Mouse (Mus musculus) neural tube, embryonic 13.5 days (tissue): ENCODE data around the gene Cdk14. TPM values are rescaled to one million over a fixed set of nuclear protein-coding genes. Genes with fewer than 3 reads are reported as not detected.

Experiments used
- ATAC-seq: fragments of 200-750 bp; cut with Nextera tagmentation; 2 replicates; pipeline ENCODE4 v1.8.0; 2017; ENCODE audit warnings: low read depth, mild to moderate bottlenecking, moderate TSS enrichment, moderate library complexity
- H3K27ac ChIP-seq: fragments of 300-500 bp; sonication (generic); replicated peaks from 2 replicates; pipeline ENCODE4 v1.5.1; 2015; ENCODE audit warnings: moderate library complexity, mild to moderate bottlenecking, inconsistent platforms
- H3K27me3 ChIP-seq: fragments of 300-500 bp; sonication (generic); 2 replicates; pipeline ENCODE4 v1.6.1; 2015; ENCODE audit warnings: mild to moderate bottlenecking, inconsistent platforms
- H3K36me3 ChIP-seq: fragments of 300-500 bp; sonication (generic); 2 replicates; pipeline ENCODE4 v1.6.1; 2015; ENCODE audit warnings: mild to moderate bottlenecking, inconsistent platforms
- H3K4me1 ChIP-seq: fragments of 300-500 bp; sonication (generic); replicated peaks from 2 replicates; pipeline ENCODE4 v1.6.1; 2015; ENCODE audit warnings: inconsistent platforms
- H3K4me2 ChIP-seq: fragments of 300-500 bp; sonication (generic); 2 replicates; pipeline ENCODE4 v1.6.1; 2015; ENCODE audit warnings: inconsistent platforms, mild to moderate bottlenecking, moderate library complexity
- H3K4me3 ChIP-seq: fragments of 300-500 bp; sonication (generic); 2 replicates; pipeline ENCODE4 v1.5.1; 2015; ENCODE audit warnings: mild to moderate bottlenecking, inconsistent platforms
- H3K9ac ChIP-seq: fragments of 300-500 bp; sonication (generic); 2 replicates; pipeline ENCODE4 v1.6.1; 2015; ENCODE audit warnings: moderate library complexity, mild to moderate bottlenecking, inconsistent platforms
- H3K9me3 ChIP-seq: fragments of 300-500 bp; sonication (generic); 2 replicates; pipeline ENCODE4 v1.6.1; 2016; ENCODE audit warnings: inconsistent platforms
- WGBS: fragments of 180-500 bp; shearing (Covaris S2); methylation state at CpG from one replicate; pipeline ENCODE4 v1.1.7; 2015; 5-methylcytosine and 5-hydroxymethylcytosine counted together
- polyA plus RNA-seq: library from polyadenylated mRNA; unstranded; fragments of >200 nt; fragmentation: Nextera tagmentation; extraction: Ambion mirVana; gene quantifications from 2 replicates; pipeline ENCODE4 v1.2.1, GENCODE M21; 2015

The Cdk14 gene
- polyA plus RNA-seq, 1 experiment from 2014 or later: 27.0 TPM

DNA sequence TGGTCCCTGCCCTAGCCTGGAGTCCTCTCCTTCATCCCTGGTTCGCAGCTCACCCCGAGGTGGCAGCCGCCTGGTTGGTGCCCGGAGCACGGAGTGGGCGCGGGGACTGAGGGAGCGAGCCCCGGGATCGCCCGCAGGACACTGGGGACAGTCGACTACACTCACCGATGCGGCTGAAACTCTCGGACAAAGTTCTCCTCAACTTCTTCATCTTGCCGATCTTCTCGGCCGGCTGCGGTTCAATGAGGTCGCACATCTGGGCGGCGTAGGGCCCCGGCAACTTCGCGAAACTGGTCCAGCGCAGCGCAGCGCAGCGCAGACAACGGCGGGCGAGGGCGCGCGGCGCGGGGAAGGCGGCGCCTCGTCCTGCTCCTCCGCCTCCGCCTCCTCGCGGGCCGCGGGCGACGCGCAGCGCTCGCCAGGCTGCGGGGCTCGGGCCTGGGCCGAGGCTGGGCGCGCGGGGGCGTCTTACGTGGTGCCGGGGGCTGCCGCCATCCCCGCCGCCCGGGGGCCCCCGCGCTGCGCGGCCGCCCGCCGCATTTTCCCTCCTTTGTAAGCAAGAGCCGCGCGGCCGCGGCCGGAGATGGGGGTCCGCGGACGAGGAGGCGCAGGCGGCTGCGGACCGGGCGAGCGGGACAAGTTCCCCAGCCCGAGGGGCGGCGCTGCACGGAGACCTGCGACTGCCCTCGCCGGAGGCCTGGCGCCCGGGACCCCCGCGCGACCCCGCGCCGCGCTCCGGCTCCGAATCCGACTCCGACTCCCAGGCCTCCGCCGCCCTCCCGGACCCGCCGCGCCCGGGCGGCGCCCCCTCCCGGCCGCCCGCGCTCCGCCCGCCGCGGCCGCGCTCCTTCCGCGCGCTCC is 40.0 kb downstream of the Cdk14 start:
- WGBS: under 1% methylated on average over 98 of the region's 128 CpGs
- ATAC-seq: peak; percentile 95
- H3K4me3 ChIP-seq: peak overlapping the region; percentile 81
- peak overlapping the region; percentile 93 for H3K27ac ChIP-seq
- H3K4me1 ChIP-seq: peaks cover 34% of the 10 kb centered on the region
- no peaks in the 10 kb centered on the region for H3K36me3 ChIP-seq
- no peaks in the 10 kb centered on the region for H3K9me3 ChIP-seq
- no peaks in the 10 kb centered on the region for H3K27me3 ChIP-seq
- peak overlapping the region; percentile 95 for H3K9ac ChIP-seq
- peak overlapping the region; percentile 80 for H3K4me2 ChIP-seq

DNA sequence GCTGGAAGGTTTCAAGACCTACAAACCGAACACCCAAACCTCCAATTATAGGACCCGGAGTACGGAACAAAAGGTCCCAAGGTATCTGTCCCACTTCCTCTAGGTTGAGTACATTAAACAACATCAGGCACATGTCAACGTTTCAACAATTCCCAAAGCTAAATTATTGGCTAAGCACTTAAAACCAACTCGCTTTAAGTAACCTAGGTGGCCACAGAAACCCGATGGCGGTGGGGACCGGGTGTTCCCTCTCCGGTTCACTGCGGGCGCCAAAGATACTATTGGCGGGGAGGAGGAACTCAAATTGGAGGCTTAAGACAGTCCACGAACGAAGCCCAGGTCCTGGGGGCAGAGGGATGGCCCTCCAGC is 40.6 kb downstream of the Cdk14 start:
- Histone ChIP-seq H3K9ac (peak overlapping the region; percentile 95), H3K4me3 (peak overlapping the region; percentile 81), H3K4me2 (peak overlapping the region; percentile 80), H3K27me3 (no peaks in the 10 kb centered on the region), H3K9me3 (no peaks in the 10 kb centered on the region), H3K4me1 (peaks cover 34% of the 10 kb centered on the region), H3K36me3 (no peaks in the 10 kb centered on the region), H3K27ac (peak overlapping the region; percentile 93)
- no peak for ATAC-seq
- WGBS: under 1% methylated on average over 14 of the region's 14 CpGs

DNA sequence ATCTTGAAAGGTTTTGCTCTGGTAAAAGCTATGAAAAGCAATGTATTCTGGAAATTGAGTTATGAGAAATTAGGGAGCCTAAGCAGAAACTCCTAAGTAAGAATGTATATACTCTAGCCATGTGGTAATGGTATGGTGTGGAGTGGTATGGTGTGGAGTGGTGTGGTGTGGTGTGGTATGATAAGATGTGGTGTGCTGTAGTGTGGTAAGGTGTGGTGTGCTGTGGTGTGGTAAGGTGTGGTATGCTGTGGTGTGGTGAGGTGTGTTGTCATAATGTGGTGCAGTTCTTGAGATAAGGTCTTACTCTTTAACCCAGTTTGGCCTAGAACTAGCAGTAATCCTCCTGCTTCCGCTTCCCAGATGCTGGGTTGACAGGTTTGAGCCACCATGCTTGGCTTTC is 45.7 kb downstream of the Cdk14 start:
- Histone ChIP-seq H3K27ac (no peak overlapping the region), H3K4me2 (no peak overlapping the region), H3K4me3 (no peak overlapping the region), H3K9ac (no peak overlapping the region), H3K4me1 (peaks cover 50% of the 10 kb centered on the region), H3K27me3 (no peaks in the 10 kb centered on the region), H3K36me3 (no peaks in the 10 kb centered on the region), H3K9me3 (no peaks in the 10 kb centered on the region)
- 96% methylated on average over 1 of the region's 1 CpGs for WGBS
- no peak for ATAC-seq

DNA sequence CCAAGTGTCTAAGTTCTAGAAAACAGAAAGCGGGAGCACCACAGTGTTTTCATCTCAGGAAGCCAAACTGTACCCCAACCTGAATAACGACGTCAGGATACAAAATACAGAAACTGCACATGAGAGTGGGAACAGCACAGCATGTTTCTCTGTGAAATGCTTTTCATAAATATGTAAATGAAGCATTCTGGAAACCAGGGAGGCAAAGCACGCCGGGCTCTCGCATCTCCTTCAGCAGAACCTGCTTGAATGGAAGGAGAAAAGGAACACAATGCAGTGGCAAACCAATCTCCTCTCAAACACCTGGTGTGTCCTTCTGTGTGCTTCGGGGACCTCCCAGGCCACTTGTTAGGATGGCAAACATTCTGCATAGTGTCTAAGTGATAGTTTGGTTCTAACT is 46.6 kb downstream of the Cdk14 start:
- Histone ChIP-seq H3K4me3 (no peak overlapping the region), H3K9me3 (no peaks in the 10 kb centered on the region), H3K36me3 (no peaks in the 10 kb centered on the region), H3K27me3 (no peaks in the 10 kb centered on the region), H3K4me2 (no peak overlapping the region), H3K9ac (no peak overlapping the region), H3K4me1 (peaks cover 43% of the 10 kb centered on the region), H3K27ac (peak overlapping the region; percentile 28; the same call in 1 of the 2 replicates)
- no peak for ATAC-seq
- whole genome bisulfite sequencing: 47% methylated on average over 7 of the region's 7 CpGs

DNA sequence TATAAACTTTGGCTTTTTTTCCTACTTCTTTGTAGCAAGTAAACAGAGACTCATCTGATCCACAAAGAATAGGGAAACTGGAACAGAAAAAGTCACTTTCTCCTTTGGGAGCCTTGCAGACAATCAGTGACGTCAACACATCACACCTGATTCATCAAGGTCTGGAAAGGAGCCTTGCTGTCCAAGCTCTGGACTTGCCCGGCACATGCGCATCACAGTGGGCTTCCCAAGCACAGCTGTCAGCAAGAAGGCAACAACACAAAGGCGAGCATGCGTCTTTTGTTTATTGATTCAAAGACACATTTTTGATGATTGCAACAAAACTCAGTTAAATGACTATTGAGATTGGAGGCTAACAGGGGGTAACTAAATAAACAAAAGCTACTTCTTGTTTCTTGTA is 47.2 kb downstream of the Cdk14 start:
- no peak for ATAC-seq
- Histone ChIP-seq H3K4me1 (peaks cover 36% of the 10 kb centered on the region), H3K27me3 (no peaks in the 10 kb centered on the region), H3K4me3 (no peak overlapping the region), H3K36me3 (no peaks in the 10 kb centered on the region), H3K9ac (no peak overlapping the region), H3K9me3 (no peaks in the 10 kb centered on the region), H3K27ac (peak overlapping the region; percentile 28; the same call in 1 of the 2 replicates), H3K4me2 (no peak overlapping the region)
- 62% methylated on average over 5 of the region's 5 CpGs for WGBS

DNA sequence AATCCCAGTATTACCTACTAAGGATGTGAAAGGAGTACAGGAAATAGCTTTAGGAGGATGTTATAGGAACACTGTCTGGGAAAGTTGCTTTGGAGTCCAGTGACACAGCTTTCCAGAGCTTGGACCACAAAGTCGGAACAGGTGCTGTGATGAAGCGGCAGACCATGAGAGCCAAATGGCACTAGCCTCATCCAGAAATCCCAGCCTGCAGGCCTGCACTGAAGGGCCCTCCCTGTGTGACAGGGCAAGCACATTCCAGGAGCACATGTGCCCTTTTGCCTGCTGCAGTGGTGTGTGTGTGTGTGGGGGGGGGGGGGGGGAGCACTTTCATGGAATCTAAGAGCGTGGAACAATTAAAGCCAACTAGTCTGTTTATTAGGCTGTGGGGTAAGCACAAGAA is 47.8 kb downstream of the Cdk14 start:
- no peaks in the 10 kb centered on the region for H3K27me3 ChIP-seq
- H3K27ac ChIP-seq: no peak overlapping the region
- H3K4me2 ChIP-seq: no peak overlapping the region
- H3K9ac ChIP-seq: no peak overlapping the region
- ATAC-seq: no peak; the same call in 1 of the 2 replicates
- 71% methylated on average over 3 of the region's 3 CpGs for WGBS
- peaks cover 31% of the 10 kb centered on the region for H3K4me1 ChIP-seq
- H3K9me3 ChIP-seq: no peaks in the 10 kb centered on the region
- H3K36me3 ChIP-seq: no peaks in the 10 kb centered on the region
- no peak overlapping the region for H3K4me3 ChIP-seq

DNA sequence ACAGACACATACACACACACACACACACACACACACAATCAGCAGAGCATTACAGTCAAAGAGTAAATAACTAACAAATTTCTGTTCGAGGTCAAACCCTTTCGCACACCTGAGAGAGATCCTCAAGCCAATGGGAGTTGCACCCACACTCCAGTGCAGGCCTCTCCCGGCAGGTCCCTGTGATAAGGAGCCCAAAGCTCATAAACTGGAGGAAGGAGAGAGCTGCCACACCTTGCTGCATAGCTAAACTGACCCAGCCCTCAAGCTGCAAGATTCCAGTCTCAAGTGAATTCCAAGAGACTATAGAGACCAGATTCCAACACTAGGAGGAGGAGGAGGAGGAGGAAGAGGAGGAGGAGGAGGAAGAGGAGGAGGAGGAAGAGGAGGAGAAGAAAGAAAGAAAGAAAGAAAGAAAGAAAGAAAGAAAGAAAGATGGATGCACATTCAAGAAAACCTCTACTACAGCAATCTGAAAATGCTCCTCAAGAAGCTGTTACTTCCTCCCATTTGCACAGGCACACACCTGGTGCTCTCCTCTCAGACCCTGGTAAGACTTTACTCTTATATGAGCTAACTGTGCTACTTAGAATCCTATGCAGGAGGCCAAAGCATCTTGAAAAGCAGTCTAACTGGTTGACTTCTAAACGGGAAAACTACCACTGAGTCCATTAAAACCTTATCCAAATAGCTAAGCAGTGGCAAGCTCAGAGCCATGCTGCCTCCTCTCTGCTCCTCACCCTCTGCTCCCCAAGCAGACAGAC is 49.6 kb downstream of the Cdk14 start:
- no peak overlapping the region for H3K4me2 ChIP-seq
- WGBS: 86% methylated on average over 4 of the region's 4 CpGs
- no peak overlapping the region for H3K27ac ChIP-seq
- no peaks in the 10 kb centered on the region for H3K27me3 ChIP-seq
- ATAC-seq: no peak
- H3K4me1 ChIP-seq: peaks cover 20% of the 10 kb centered on the region
- H3K36me3 ChIP-seq: peaks cover 6% of the 10 kb centered on the region; the same call in 1 of the 2 replicates
- no peak overlapping the region for H3K9ac ChIP-seq
- H3K4me3 ChIP-seq: no peak overlapping the region
- no peaks in the 10 kb centered on the region for H3K9me3 ChIP-seq

DNA sequence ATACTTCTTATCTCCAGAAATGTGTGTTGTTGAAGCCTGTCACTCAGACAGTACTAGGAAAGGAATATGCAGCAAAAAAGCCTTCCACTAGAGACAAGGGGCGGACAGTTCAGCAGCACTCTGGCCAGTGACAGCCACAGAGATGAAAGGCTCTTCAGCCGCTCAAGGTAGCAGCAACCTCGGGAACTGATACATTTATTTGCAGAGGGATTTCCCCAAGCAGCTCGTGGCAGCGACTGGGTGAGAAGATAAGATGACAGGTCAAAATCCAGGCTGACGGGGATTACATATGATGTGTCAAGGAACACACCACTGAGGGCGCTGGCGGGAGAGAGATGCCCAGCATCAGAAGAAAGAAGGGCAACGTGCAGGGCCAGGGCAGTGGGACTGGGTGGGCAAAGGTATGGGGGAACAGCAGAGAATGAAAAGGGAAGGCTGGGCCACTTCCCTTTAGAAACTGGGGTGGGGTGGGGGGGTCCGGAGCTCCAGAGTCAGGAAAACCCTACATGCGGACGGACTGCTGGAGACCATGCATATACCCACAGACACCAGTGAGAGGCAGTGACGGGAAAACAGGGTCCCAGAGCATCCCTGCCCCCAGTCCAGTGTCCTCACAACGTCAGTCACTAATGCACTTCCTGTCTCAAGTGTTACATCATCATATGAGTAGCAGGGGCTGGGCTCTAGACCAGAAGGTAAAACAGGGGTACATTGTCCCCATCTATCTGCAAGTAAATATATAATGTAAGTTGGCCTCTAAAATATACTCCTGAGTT is 51.5 kb downstream of the Cdk14 start:
- Histone ChIP-seq H3K27ac (no peak overlapping the region), H3K9ac (no peak overlapping the region), H3K9me3 (no peaks in the 10 kb centered on the region), H3K27me3 (no peaks in the 10 kb centered on the region), H3K36me3 (peaks cover 6% of the 10 kb centered on the region; the same call in 1 of the 2 replicates), H3K4me1 (peaks cover 18% of the 10 kb centered on the region), H3K4me3 (no peak overlapping the region), H3K4me2 (no peak overlapping the region)
- ATAC-seq: no peak
- WGBS: 88% methylated on average over 14 of the region's 14 CpGs

DNA sequence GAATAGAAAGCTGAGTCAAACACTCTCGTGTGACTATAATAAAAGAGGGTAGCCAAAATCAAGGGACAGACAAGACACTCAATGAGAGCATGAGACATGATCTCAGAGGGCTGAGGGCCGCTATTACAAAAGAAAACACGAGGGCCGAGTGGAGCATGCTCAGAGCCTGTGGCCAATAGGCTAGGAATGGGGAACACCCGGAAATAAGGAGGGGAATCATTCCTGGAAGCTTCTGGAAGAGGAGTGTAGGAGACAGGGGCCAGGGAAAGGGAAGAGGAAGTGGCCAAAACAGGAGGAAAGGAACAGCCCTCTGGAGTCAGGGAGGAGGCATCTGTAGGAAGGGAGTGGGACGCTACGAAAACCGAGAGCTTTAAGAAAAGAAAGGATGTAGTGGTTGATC is 52.6 kb downstream of the Cdk14 start:
- no peak for ATAC-seq
- Histone ChIP-seq H3K4me1 (peaks cover 10% of the 10 kb centered on the region), H3K27me3 (no peaks in the 10 kb centered on the region), H3K9ac (no peak overlapping the region), H3K9me3 (no peaks in the 10 kb centered on the region), H3K27ac (no peak overlapping the region), H3K36me3 (peaks cover 6% of the 10 kb centered on the region; the same call in 1 of the 2 replicates), H3K4me2 (no peak overlapping the region), H3K4me3 (no peak overlapping the region)
- WGBS: 93% methylated on average over 8 of the region's 8 CpGs

DNA sequence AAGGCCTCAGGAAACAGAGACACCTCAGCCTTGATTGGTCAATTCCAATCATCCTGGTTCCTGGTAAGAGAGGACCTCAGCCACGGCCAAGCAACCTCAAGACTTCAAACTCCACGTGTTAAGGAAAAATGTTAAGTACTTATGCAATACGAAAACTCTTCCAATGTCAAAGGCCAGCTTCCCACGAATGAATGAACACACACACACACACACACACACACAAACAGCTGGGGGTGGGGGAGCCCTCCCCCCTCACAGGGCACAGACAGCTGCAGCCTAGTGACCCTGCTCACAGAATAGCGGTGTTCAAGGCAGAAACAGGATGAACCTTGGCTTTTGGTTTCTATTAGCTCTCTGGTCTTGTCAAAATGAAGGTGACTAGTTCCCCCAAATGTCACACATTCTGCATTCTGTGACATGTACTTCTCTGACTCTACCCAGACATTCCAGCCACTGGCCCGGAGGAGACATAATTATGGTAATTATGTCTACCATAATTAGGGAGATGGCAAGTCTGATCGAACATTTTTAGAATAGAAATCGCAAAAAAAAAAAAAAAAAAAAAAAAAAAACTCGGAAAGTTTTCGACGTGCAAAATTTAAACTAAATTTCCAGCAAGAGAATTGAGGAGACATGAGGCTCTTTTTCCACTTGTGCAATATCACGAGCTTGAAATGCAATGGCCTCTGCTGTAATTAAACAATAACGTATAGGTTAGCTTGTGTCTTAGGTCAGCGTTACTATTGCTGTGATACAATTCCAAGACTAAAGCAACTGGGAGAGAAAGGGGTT is 54.6 kb downstream of the Cdk14 start:
- 82% methylated on average over 14 of the region's 14 CpGs for WGBS
- H3K27me3 ChIP-seq: no peaks in the 10 kb centered on the region
- H3K4me2 ChIP-seq: no peak overlapping the region
- H3K4me3 ChIP-seq: no peak overlapping the region
- peaks cover 6% of the 10 kb centered on the region; the same call in 1 of the 2 replicates for H3K4me1 ChIP-seq
- ATAC-seq: no peak
- no peaks in the 10 kb centered on the region for H3K9me3 ChIP-seq
- no peak overlapping the region for H3K9ac ChIP-seq
- no peak overlapping the region for H3K27ac ChIP-seq
- peaks cover 6% of the 10 kb centered on the region; the same call in 1 of the 2 replicates for H3K36me3 ChIP-seq

DNA sequence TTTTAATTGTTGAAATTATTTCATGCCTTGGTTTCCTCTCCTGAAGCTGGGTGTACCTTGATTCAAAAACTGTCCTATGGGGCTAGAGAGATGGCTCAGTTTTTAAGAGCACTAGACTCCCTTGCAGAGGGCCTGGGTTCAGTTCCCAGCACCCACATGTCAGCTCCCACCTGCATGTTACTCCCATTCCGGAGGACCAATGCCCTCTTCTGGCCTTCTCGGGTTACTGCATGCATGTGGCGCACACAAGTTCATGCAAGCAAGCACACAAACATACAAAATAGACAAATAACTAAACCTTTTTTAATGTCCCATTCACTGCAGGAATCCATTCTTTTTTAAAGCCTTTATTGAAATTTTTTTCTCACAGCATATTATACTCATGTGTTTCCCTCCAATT is 58.4 kb downstream of the Cdk14 start:
- peaks cover 6% of the 10 kb centered on the region; the same call in 1 of the 2 replicates for H3K4me1 ChIP-seq
- no peak overlapping the region for H3K9ac ChIP-seq
- no peak overlapping the region for H3K4me2 ChIP-seq
- 95% methylated on average over 3 of the region's 3 CpGs for WGBS
- no peak for ATAC-seq
- no peaks in the 10 kb centered on the region for H3K9me3 ChIP-seq
- no peaks in the 10 kb centered on the region for H3K27me3 ChIP-seq
- H3K27ac ChIP-seq: no peak overlapping the region
- no peak overlapping the region for H3K4me3 ChIP-seq
- H3K36me3 ChIP-seq: no peaks in the 10 kb centered on the region
